Mouse (Mus musculus) CH12.LX (cell line): ENCODE measurements around the gene Bbs7. TPM values are rescaled to one million over a fixed set of nuclear protein-coding genes. Genes with fewer than 3 reads are reported as not detected.
A peak's percentile ranks its signal among the peaks of the same experiment; 100 is the strongest.
"Not testable (repeated sequence)": the region's sequence is repeated elsewhere in the genome, so short reads cannot be mapped to it uniquely, and the experiment has no call there.

Experiments
- DNase-seq: peaks from one replicate; pipeline ENCODE4 v3.0.0-alpha.2; 2013; ENCODE audit errors: extremely low read depth
- H3K27ac ChIP-seq: 2 replicates; pipeline ENCODE4 v1.5.1; 2012; ENCODE audit warnings: low read depth, mild to moderate bottlenecking, control low read depth, moderate library complexity; ENCODE audit not compliant: insufficient read depth
- H3K27me3 ChIP-seq: replicated peaks from 2 replicates; pipeline ENCODE3; 2012; ENCODE audit warnings: inconsistent platforms
- H3K36me3 ChIP-seq, 2 experiments: replicated peaks in 1 of 2; 2 replicates each; pipeline versions ENCODE3 to v1.6.1; 2012; ENCODE audit warnings: inconsistent platforms in 1 of 2, low read length in 1 of 2, mild to moderate bottlenecking in 1 of 2, mixed read lengths in 1 of 2, moderate library complexity in 1 of 2; ENCODE audit not compliant: control insufficient read depth in 1 of 2, insufficient read depth in 1 of 2
- H3K4me1 ChIP-seq, 2 experiments: 2 replicates each; pipeline ENCODE4 v1.6.1; 2012; ENCODE audit warnings: inconsistent platforms in 1 of 2, moderate library complexity in 1 of 2; ENCODE audit not compliant: insufficient read depth in 2 of 2, control insufficient read depth in 1 of 2
- H3K4me2 ChIP-seq: 2 replicates; pipeline ENCODE4 v1.6.1; 2012; ENCODE audit warnings: low read depth, mild to moderate bottlenecking, control low read depth; ENCODE audit not compliant: poor library complexity, insufficient read depth, severe bottlenecking
- H3K4me3 ChIP-seq, 3 experiments: fragments of 150-350 bp in 1 of 3; sonication (generic) in 1 of 3; replicated peaks in 1 of 3; 2 replicates each; pipeline versions ENCODE3 to v1.5.1; 2011 to 2012; ENCODE audit warnings: low read depth in 2 of 3, low read length in 2 of 3, mild to moderate bottlenecking in 2 of 3, moderate library complexity in 2 of 3, control low read depth in 1 of 3, improper control_type of control experiment in 1 of 3, inconsistent platforms in 1 of 3, mixed read lengths in 1 of 3; ENCODE audit not compliant: poor library complexity in 1 of 3
- H3K79me2 ChIP-seq: replicated peaks from 2 replicates; pipeline ENCODE4 v1.6.1; 2012; ENCODE audit warnings: mild to moderate bottlenecking, moderate library complexity; ENCODE audit not compliant: control insufficient read depth, poor library complexity, insufficient read depth, severe bottlenecking; ENCODE audit errors: extremely low read depth
- H3K9ac ChIP-seq: 2 replicates; pipeline ENCODE4 v1.6.1; 2012; ENCODE audit warnings: low read depth, mild to moderate bottlenecking, control low read depth, moderate library complexity; ENCODE audit not compliant: insufficient read depth
- H3K9me3 ChIP-seq: replicated peaks from 2 replicates; pipeline ENCODE3; 2012; ENCODE audit warnings: low read length, inconsistent platforms, mixed read lengths
- CTCF ChIP-seq, 2 experiments: IDR thresholded peaks in 1 of 2; conservative IDR thresholded peaks in 1 of 2; 2 replicates each; pipeline ENCODE4 v1.5.1; 2011 to 2012; ENCODE audit warnings: low read depth in 2 of 2, low read length in 2 of 2, improper control_type of control experiment in 1 of 2, inconsistent platforms in 1 of 2, mild to moderate bottlenecking in 1 of 2, moderate library complexity in 1 of 2
- ELF1 ChIP-seq: IDR thresholded peaks from 2 replicates; pipeline ENCODE4 v1.6.1; 2014; ENCODE audit warnings: low read depth, mild to moderate bottlenecking, inconsistent platforms, low read length, improper control_type of control experiment
- HCFC1 ChIP-seq: IDR thresholded peaks from 2 replicates; pipeline ENCODE4 v1.6.1; 2012; ENCODE audit warnings: low read depth, mild to moderate bottlenecking, inconsistent platforms, low read length, improper control_type of control experiment
- IRF4 ChIP-seq: IDR thresholded peaks from 2 replicates; pipeline ENCODE4 v1.6.1; 2014; ENCODE audit warnings: low read depth, mild to moderate bottlenecking, inconsistent platforms, low read length, improper control_type of control experiment
- JUN ChIP-seq: IDR thresholded peaks from 2 replicates; pipeline ENCODE4 v1.6.1; 2011; ENCODE audit warnings: low read depth, mild to moderate bottlenecking, low read length, improper control_type of control experiment, moderate library complexity; ENCODE audit not compliant: insufficient read depth
- MAX ChIP-seq: IDR thresholded peaks from 2 replicates; pipeline ENCODE4 v1.6.1; 2011; ENCODE audit warnings: low read length, improper control_type of control experiment
- MYC ChIP-seq: IDR thresholded peaks from 2 replicates; pipeline ENCODE4 v1.6.1; 2011; ENCODE audit warnings: low read depth, mild to moderate bottlenecking, improper control_type of control experiment, low read length
- NELFE ChIP-seq: IDR thresholded peaks from 2 replicates; pipeline ENCODE4 v1.6.1; 2011; ENCODE audit warnings: low read depth, low read length, improper control_type of control experiment
- RAD21 ChIP-seq: IDR thresholded peaks from 2 replicates; pipeline ENCODE4 v1.6.1; 2011; ENCODE audit warnings: low read depth, mild to moderate bottlenecking, low read length, improper control_type of control experiment, moderate library complexity
- SMC3 ChIP-seq: IDR thresholded peaks from 2 replicates; pipeline ENCODE4 v1.6.1; 2011; ENCODE audit warnings: low read depth, low read length, improper control_type of control experiment
- USF2 ChIP-seq: conservative IDR thresholded peaks from 2 replicates; pipeline ENCODE4 v1.6.1; 2011; ENCODE audit warnings: low read depth, low read length, improper control_type of control experiment
- ZC3H11A ChIP-seq: IDR thresholded peaks from 2 replicates; pipeline ENCODE4 v1.6.1; 2012; ENCODE audit warnings: low read depth, mild to moderate bottlenecking, inconsistent platforms, low read length, improper control_type of control experiment
- dilution Hi-C: fragments of 300-500 bp; cut with MboI; formaldehyde crosslinking; loops from 2 replicates; pipeline ENCODE4 v1.14.3; 2020; ENCODE audit warnings: low sequenced_read_pairs; ENCODE audit not compliant: extremely low pct_unique_long_range_greater_than_20kb, extremely low pct_ligation_motif_present
- in situ Hi-C: fragments of 300-500 bp; cut with MboI; formaldehyde crosslinking; loops from 3 replicates; pipeline ENCODE4 v1.14.3; 2019; ENCODE audit warnings: low sequenced_read_pairs, low pct_ligation_motif_present, low pct_unique_long_range_greater_than_20kb, mixed read lengths
- polyA plus RNA-seq: library from polyadenylated mRNA; unstranded; fragments of >175 nt; gene quantifications from 2 replicates; pipeline ENCODE4 v1.2.1, GENCODE M21; 2012; ENCODE audit warnings: low read depth; ENCODE audit not compliant: insufficient read length
- total RNA-seq, 2 experiments: library from RNA; depleted of rRNA; stranded (reverse); fragments of 300-350 nt in 1 of 2; fragments of >200 nt in 1 of 2; gene quantifications; 2 replicates each; pipeline ENCODE4 v1.2.3; 2012 to 2014

Gene Bbs7
- total and polyA plus RNA-seq, 3 experiments: 1.6 to 6.6 (median 3.3) TPM

GRCm38 (mm10) chr3:36605894-36606783 lies 7.1 kb downstream of the Bbs7 start:
- Histone ChIP-seq H3K79me2 (no peaks in the 10 kb centered on the region), H3K4me3 (no peak overlapping the region), H3K27me3 (no peaks in the 10 kb centered on the region), H3K27ac (no peak overlapping the region), H3K36me3 (no peaks in the 10 kb centered on the region), H3K4me1 (peaks cover 0 to 5% of the 10 kb centered on the region in 2 experiments; a peak in 2 of 4 replicates), H3K4me2 (no peak overlapping the region), H3K9ac (no peak overlapping the region), H3K9me3 (no peaks in the 10 kb centered on the region)
- no peak for DNase-seq
- no peak for TF ChIP-seq JUN
- TF ChIP-seq ELF1: no peak
- TF ChIP-seq SMC3: no peak
- TF ChIP-seq RAD21: no peak
- TF ChIP-seq IRF4: no peak
- no peak for TF ChIP-seq NELFE
- dilution Hi-C loops (no loop called here), in situ Hi-C loops (no loop called here)

- H3K4me2 ChIP-seq, H3K4me1 ChIP-seq, H3K4me3 ChIP-seq, H3K9ac ChIP-seq, H3K36me3 ChIP-seq, H3K79me2 ChIP-seq, H3K9me3 ChIP-seq, in situ Hi-C loops, H3K27me3 ChIP-seq, H3K27ac ChIP-seq, dilution Hi-C loops: not testable (repeated sequence)
- peak; percentile 31 for DNase-seq
- TF ChIP-seq SMC3 (peak; percentile 32; the same call in 1 of the 2 replicates), RAD21 (peak; percentile 26), MYC (peak; percentile 71; the same call in 1 of the 2 replicates), CTCF (conservative IDR thresholded peaks at IDR 0.05 in 1 of 2, IDR thresholded peaks at IDR 0.05 in 1 of 2; ENCODE audit: low read depth in 2 of 2, low read length in 2 of 2) (peak in 1 of 2 experiments; percentile 65; a peak in 2 of 4 replicates)
Measured at GRCm38 (mm10) chr3:36599773-36600172, 13.5 kb downstream of the Bbs7 start.

- in situ Hi-C loops: no loop called here
- dilution Hi-C loops: no loop called here
- no peaks in the 10 kb centered on the region for H3K36me3 ChIP-seq
- H3K27ac ChIP-seq: no peak overlapping the region
- H3K9me3 ChIP-seq: no peaks in the 10 kb centered on the region
- no peaks in the 10 kb centered on the region for H3K79me2 ChIP-seq
- H3K4me1 ChIP-seq: no peaks in the 10 kb centered on the region
- no peak for DNase-seq
- TF ChIP-seq JUN (no peak), USF2 (no peak), MAX (no peak), ZC3H11A (no peak), NELFE (no peak), HCFC1 (no peak)
- H3K4me2 ChIP-seq: no peak overlapping the region
- no peaks in the 10 kb centered on the region for H3K27me3 ChIP-seq
- H3K9ac ChIP-seq: no peak overlapping the region
- no peak overlapping the region for H3K4me3 ChIP-seq
Measured at GRCm38 (mm10) chr3:36598811-36599210, 14.5 kb downstream of the Bbs7 start.
